In genomic region chr5:118876586-118877312, GRCm38 (mm10) we compare ENCODE assay signal across 9 mouse cellular contexts.
DNase-seq lines count a peak whose midpoint lies in the region; ATAC-seq lines count a peak whose summit lies in the region.
"Had no signal": no experiment of that assay in that cellular context is flagged by ENCODE, and none has a peak within 500 bp of the region (broad histone marks: within the 10 kb centered on the region; RNA-seq: fewer than 3 reads in every experiment).

No protein-coding gene starts in this region.

- peak overlapping the region; percentile 64 for H3K4me2 ChIP-seq in lung, embryonic 16.5 days (ENCODE audit: low read depth, low read length)
- peak overlapping the region; percentile 64 for H3K4me2 ChIP-seq in intestine, embryonic 16.5 days (ENCODE audit: low read depth, low read length)
- H3K4me2 ChIP-seq in neural tube, embryonic 15.5 days = peak overlapping the region; percentile 44

- peaks cover 4% of the 10 kb centered on the region for H3K4me1 ChIP-seq in lung, embryonic 16.5 days (replicated peaks; ENCODE audit: control insufficient read depth, insufficient read depth, low read length)
- H3K4me1 ChIP-seq in intestine, embryonic 16.5 days (ENCODE audit: control insufficient read depth, insufficient read depth, low read length) = peaks cover 8% of the 10 kb centered on the region
- H3K4me1 ChIP-seq in neural tube, embryonic 15.5 days = peaks cover 14% of the 10 kb centered on the region

- H3K4me3 ChIP-seq in lung, embryonic 16.5 days (ENCODE audit: low read length) = peak overlapping the region; percentile 46
- H3K4me3 ChIP-seq in intestine, embryonic 16.5 days (ENCODE audit: low read length) = peak overlapping the region; percentile 46
- peak overlapping the region; percentile 4; the same call in 1 of the 2 replicates for H3K4me3 ChIP-seq in neural tube, embryonic 15.5 days (replicated peaks)
- H3K4me3 ChIP-seq: megakaryocyte, embryonic 14.5 days had no signal

- no peak for ATAC-seq in lung, embryonic 16.5 days (ENCODE audit: low read depth)
- ATAC-seq in intestine, embryonic 16.5 days = no peak
- no peak for ATAC-seq in neural tube, embryonic 15.5 days (ENCODE audit: low FRiP score)

- H3K27me3 ChIP-seq in lung, embryonic 16.5 days (ENCODE audit: control insufficient read depth, insufficient read depth, low read depth, low read length) = peaks cover 15% of the 10 kb centered on the region
- 0 out of 2 replicates have a peak, but pooled peaks cover 4% of the 10 kb centered on the region for H3K27me3 ChIP-seq in intestine, embryonic 16.5 days (replicated peaks; ENCODE audit: control insufficient read depth, insufficient read depth, low read length)
- H3K27me3 ChIP-seq in neural tube, embryonic 15.5 days (replicated peaks) = peaks cover 58% of the 10 kb centered on the region

- peak overlapping the region; percentile 35 for H3K9ac ChIP-seq in lung, embryonic 16.5 days (ENCODE audit: low read length)
- peak overlapping the region; percentile 43 for H3K9ac ChIP-seq in intestine, embryonic 16.5 days (ENCODE audit: low read depth, low read length)
- no peak overlapping the region for H3K9ac ChIP-seq in neural tube, embryonic 15.5 days (replicated peaks)

- 0 out of 2 replicates have a peak overlapping the region, but pooled peaks have one; percentile 0 for H3K27ac ChIP-seq in lung, embryonic 16.5 days (ENCODE audit: low read length)
- H3K27ac ChIP-seq in intestine, embryonic 16.5 days (ENCODE audit: low read length) = no peak overlapping the region
- no peak overlapping the region for H3K27ac ChIP-seq in neural tube, embryonic 15.5 days (replicated peaks)

- no peaks in the 10 kb centered on the region for H3K9me3 ChIP-seq in lung, embryonic 16.5 days (ENCODE audit: control insufficient read depth, low read length)
- H3K9me3 ChIP-seq in intestine, embryonic 16.5 days (ENCODE audit: control insufficient read depth, low read length) = no peaks in the 10 kb centered on the region
- H3K9me3 ChIP-seq in neural tube, embryonic 15.5 days (replicated peaks) = no peaks in the 10 kb centered on the region
- H3K9me3 ChIP-seq: megakaryocyte, embryonic 14.5 days had no signal

- intact Hi-C loops in left cerebral cortex, postnatal 25 days (cut with DNase I) = loop anchor here (5.0 to 10.0 kb wide), 4 partner anchors 94 to 1558 kb away; partner anchors contain the start of genes Lhx5 and Tbx3

- peak; percentile 54 for DNase-seq in adrenal gland, adult 2 months
- no peak for DNase-seq in adrenal gland, postnatal 25 days
- no peak for DNase-seq in lung, postnatal 14 days
- DNase-seq in left cerebral cortex, postnatal 25 days (ENCODE audit: low spot score in 2 of 2) = no peak
- DNase-seq in spleen, adult 12 weeks (ENCODE audit: low spot score) = no peak

- H3K36me3 ChIP-seq in lung, embryonic 16.5 days (ENCODE audit: control insufficient read depth, insufficient read depth, low read length) = no peaks in the 10 kb centered on the region
- no peaks in the 10 kb centered on the region for H3K36me3 ChIP-seq in intestine, embryonic 16.5 days (ENCODE audit: control insufficient read depth, insufficient read depth, low read length)
- H3K36me3 ChIP-seq in neural tube, embryonic 15.5 days = no peaks in the 10 kb centered on the region

- 9% methylated on average over 18 of the region's 18 CpGs for WGBS in lung, embryonic 16.5 days
- WGBS in intestine, embryonic 16.5 days = 12% methylated on average over 18 of the region's 18 CpGs
- 10% methylated on average over 18 of the region's 18 CpGs for WGBS in neural tube, embryonic 15.5 days
